Mouse (Mus musculus): ENCODE data around the gene Eps15l1.

Gene Eps15l1

DNA sequence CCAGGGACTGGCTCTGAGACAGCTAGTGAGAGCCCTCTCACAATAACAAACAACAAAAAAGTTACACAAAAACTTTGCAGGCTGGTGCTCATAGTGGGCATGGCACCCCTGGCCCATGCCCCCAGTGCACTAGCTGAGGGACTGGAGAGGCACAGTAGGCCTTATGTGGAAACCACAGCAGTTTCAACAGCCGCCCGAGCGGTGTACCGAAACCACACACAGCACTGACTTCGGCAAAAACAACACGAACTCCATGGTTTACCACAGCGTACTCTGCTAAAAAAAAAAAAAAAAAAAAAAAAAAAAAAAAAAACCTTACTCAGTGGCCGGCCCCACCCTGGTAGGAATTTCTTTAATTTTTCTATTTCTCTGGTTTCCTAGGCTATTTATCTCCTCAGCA lies 70.5 kb downstream of the Eps15l1 start:
- peak in 1 of 2 experiments; percentile 72 for DNase-seq (ENCODE audit: low spot score in 2 of 2)

DNA sequence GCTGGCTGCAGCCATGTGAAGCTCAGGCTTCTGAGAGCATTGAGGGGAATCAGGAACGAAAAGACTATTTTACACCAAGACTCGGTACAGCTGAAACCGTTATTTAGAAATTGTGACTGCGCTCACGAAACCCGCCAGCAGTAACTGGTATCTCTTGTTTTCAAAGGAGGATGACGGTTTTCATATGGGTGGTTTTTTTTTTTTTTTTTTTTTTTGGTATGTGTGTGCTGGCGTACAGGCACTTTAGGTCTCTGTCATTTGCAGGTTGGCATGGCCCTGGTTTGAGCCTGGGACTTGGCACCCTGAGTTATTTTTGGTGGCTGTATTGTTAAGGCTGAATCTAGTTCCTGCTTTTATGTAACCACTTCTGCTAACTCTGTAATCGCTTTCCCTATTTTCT lies 71.4 kb downstream of the Eps15l1 start:
- no peak for DNase-seq (ENCODE audit: low spot score in 2 of 2)

GRCm38 (mm10) chr8:72348956-72349355 lies 72.3 kb downstream of the Eps15l1 start:
- DNase-seq (ENCODE audit: low spot score in 2 of 2) = no peak

DNA sequence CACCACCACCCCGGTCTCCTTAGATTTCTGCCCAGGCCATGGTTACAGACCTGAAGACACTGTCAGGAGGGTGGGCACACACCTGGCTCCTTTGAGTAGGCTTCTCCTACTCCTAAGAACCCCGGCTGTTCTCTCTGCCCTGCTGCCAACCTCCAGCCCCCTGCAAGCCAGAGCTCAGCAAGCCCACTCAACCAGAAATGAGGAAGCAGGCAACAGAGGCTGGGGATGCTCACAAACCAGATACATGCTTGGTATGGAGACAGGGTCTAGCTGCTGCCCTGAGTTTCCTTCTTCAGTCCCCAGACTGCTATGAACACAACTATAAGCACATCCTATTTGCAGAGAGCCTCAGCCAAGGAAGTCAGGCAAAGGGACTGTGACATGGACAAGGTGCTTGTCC lies 73.1 kb downstream of the Eps15l1 start:
- no peak for DNase-seq (ENCODE audit: low spot score in 2 of 2)

DNA sequence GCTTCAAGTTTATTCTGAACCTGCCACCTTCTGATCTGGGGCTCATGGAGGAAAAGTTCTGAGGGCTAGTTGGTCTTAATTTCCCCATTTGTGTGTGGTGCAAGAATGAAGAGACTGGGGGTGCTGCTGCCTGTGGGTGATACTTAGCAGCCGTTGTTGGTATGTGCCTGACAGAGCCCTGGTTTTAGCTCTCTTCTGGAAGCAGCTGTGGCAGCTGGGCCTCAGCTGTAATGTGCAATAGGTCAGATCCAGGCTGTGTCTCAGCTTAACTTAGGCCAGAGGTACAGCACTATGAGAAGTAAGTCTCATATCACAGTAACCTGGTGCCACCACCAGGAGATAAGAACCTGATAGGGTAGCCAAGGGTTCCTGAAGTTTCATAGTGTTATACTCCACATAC lies 73.7 kb downstream of the Eps15l1 start:
- DNase-seq (ENCODE audit: low spot score in 2 of 2) = no peak

DNA sequence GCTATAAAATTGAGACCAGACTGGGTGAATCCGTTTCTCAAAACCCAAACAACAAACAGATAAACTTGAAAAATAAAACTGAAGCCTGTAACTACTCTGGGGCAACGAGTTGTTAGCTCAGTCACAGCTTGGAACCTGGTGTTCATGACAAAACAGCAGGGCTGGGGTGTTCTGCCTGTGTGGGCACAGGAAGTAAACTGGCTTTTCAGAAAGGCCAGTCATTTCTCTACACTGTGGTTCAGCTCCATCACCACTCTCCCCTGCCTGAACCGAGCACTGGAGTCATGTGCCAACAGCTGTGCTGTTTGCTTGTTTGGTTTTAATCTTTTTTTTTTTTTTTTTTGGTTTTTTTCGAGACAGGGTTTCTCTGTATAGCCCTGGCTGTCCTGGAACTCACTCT lies 77.5 kb downstream of the Eps15l1 start:
- peak in 1 of 2 experiments; percentile 28 for DNase-seq (ENCODE audit: low spot score in 2 of 2)

GRCm38 (mm10) chr8:72342556-72343300 lies 78.5 kb downstream of the Eps15l1 start:
- DNase-seq (ENCODE audit: low spot score in 2 of 2) = no peak

DNA sequence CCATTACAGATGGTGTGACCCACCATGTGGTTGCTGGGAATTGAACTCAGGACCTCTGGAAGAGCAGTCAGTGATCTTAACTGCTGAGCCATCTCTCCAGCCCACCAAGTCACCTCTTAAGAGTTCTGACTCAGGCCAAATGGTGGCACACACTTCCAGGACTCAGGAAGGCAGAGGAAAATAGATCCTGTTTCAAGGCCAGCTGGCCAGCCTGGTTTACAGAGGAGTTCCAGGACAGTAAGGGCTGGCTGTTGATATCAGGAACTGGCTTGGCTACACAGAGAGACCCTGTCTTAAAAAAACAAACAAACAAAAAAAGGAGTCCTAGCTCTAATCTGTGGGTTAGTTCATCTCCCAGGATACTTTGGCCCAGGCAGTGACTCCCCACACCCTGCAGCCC lies 84.2 kb downstream of the Eps15l1 start:
- DNase-seq (ENCODE audit: low spot score in 2 of 2) = no peak

DNA sequence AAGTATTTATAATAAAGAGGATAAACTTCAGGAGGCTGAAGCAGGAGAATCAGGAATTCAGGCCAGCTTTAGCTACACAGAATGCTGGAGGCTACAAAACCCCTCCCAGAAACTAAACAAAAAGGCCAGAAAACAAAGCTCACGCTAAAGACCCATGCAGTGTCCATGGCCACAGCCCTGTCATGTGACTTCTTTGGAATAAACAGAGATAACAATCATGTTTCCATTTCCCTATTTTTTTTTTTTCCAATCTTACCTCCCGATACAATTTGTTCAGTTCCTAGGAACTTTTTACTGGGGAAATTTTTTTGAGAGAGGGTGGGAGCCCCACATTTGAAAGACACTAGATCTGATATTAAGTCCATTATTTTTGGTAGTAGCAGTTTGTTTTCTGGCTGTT lies 85.0 kb downstream of the Eps15l1 start:
- DNase-seq (ENCODE audit: low spot score in 2 of 2) = no peak

DNA sequence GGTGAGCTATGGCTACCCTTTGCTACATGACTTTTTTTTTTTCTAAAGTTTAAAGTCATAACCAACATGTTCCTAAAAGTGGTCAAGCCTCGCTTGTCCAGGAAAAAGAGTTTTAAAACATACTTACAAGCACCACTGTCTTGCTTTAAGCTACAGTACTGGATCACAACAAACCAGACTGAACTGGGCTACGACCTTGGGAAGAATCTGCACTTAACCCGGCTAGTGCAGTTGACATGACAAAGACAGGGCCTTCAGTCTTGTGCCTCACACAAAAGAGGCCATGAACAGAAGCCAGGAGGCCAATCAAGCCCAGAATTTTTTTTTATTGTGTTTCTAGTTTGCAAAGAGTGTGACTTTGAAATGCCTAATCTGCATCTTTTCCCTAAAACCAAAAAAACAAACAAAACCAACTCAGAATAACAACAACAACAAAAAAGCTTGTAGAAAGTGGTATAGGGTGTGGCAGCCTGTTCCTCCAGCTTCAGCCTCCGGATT lies 87.1 kb downstream of the Eps15l1 start:
- DNase-seq (ENCODE audit: low spot score in 2 of 2) = no peak

DNA sequence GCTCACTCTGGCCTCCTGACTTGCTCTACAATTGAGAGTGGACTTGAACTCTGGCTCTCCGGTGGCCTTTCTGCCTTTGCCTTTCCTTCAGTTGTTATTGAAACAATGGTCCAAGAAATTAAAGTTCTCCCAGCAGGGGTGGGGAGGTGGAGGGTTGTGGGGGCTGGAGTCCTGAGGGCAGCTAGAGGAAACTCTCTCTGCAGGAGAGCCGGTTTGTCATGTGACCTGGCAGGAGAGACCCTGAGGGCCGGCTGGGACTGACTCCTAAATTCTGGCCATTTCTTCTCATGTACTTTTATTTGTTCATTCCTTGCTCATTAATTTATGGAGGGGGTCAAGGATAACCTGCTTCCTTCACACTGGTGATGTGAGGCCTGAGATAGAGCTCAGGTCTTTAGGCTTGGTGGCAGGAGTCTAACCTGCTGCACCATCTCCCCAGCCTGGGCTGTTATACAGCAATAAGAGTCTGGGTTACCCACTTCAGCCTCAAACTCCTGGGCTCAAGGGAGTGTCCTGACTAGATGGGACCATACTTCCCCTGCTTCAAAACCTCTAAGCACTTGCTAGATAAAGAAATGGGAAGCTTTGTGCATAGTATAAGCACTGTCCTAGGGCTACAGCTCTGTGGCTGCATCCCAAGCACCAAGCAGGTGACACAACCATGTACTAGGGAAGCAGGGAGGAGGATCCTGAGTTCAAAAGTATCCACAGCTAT lies 87.7 kb downstream of the Eps15l1 start:
- DNase-seq (ENCODE audit: low spot score in 2 of 2) = no peak

DNA sequence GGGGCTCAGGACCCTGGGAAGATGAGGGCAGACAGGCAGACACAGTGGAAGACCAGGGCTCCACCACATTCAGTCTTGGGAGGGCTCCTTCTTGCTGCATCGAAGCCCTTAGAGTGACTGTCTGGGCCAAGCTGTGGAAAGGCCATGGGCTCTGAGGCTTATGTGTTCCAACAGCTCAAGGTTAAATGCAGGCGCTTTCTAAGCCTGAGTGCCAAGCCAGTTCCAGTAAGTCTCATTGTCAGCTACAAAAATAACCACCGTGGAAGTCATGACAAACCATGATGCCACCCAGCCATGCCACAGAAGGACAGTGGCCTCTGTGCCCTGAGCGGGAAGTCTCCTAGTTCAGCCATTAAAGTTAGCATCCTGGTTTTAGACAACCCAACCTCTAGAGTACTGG lies 89.6 kb downstream of the Eps15l1 start:
- no peak for DNase-seq (ENCODE audit: low spot score in 2 of 2)

GRCm38 (mm10) chr8:72330806-72331516 lies 90.3 kb downstream of the Eps15l1 start:
- no peak for DNase-seq (ENCODE audit: low spot score in 2 of 2)

GRCm38 (mm10) chr8:72329116-72329515 lies 92.1 kb downstream of the Eps15l1 start:
- no peak for DNase-seq (ENCODE audit: low spot score in 2 of 2)

GRCm38 (mm10) chr8:72324708-72325107 lies 96.6 kb downstream of the Eps15l1 start:
- DNase-seq (ENCODE audit: low spot score in 2 of 2) = no peak

GRCm38 (mm10) chr8:72324036-72324706 lies 97.1 kb downstream of the Eps15l1 start:
- DNase-seq (ENCODE audit: low spot score in 2 of 2) = no peak

GRCm38 (mm10) chr8:72323131-72323725 lies 98.0 kb downstream of the Eps15l1 start:
- DNase-seq (ENCODE audit: low spot score in 2 of 2) = no peak

- DNase-seq (ENCODE audit: low spot score in 2 of 2) = peak; percentile 60 to 73
Measured at GRCm38 (mm10) chr8:72322471-72322889, 98.8 kb downstream of the Eps15l1 start.

DNA sequence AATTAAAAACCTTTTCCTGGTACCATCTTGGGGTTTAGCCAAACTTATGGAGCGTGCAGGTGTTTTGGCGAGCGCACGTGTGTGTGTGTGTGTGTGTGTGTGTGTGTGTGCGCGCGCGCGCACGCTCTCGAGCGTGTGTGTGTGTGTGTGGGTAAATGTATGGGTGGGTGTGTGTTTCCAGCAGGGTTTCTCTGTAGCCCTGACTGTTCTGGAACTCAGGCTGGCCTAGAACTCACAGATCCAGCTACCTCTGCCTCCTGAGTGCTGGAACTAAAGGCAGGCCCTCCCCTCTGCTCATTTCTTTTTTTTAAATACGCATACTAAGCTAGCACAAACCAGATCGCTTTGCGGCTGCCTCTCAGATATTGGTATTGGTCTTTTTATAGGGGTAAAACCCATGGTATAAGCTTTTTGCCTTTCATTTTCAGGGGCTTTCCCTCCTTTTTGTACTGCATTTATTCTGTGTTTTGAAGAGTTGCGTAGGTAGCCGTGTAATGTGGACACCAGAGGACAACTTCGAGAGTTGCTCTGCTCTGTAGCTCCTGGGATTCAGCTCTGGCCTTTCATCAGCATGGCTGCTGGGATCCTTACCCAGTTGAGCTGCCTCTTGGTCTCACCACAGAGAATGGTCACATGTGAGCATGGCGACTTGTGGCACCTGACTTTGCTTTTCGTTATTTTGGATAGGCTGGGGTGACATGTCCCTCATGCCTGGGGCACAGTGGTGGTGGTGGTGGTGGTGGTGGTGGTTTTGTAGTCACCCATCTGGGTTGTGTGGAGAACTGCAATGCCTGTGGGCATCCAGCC lies 99.4 kb downstream of the Eps15l1 start:
- DNase-seq (ENCODE audit: low spot score in 2 of 2) = no peak

DNA sequence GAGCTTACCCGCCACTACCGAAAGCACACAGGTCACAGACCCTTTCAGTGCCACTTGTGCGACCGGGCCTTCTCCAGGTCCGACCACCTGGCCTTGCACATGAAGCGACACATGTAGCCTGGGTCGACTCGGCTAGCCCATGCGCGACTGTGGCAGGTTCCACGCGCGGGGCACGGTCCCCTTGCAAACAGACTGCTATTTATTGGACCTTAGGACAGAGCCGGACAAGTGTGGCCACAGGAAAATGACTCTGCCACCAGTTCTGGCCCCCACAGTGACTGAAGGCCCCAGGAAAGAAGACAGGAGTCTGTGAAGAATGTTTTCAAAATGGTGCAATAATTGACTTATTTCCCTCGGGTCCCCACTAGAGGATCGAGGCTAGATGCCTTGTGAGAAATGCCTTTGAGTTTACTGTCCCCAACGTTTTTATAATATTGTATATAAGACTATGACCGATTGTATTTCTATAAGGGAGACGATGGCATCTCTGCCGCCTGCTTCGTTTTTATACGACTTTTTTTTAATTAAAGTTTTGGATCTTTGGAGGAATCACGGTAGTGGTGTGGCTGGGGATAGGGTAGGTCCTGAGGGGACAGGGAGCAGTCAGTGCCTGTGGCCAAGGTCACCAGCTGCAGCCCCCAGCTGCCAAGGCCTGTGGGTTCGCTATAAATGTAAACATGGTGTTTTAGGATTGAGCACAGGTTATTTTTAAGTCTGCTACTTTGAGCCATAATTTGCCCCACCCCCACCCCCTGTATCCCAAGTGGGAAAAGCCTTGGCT lies 100.3 kb downstream of the Eps15l1 start:
- peak in 1 of 2 experiments; percentile 71 for DNase-seq (ENCODE audit: low spot score in 2 of 2)
